Mouse (Mus musculus) left cerebral cortex, adult 9 months (tissue): ENCODE measurements around the gene Lrp5.

Experiments
- DNase-seq, 2 experiments: peaks; one replicate each; pipeline ENCODE4 v3.0.0; 2022; ENCODE audit warnings: low spot score in 2 of 2

The Lrp5 gene

DNA sequence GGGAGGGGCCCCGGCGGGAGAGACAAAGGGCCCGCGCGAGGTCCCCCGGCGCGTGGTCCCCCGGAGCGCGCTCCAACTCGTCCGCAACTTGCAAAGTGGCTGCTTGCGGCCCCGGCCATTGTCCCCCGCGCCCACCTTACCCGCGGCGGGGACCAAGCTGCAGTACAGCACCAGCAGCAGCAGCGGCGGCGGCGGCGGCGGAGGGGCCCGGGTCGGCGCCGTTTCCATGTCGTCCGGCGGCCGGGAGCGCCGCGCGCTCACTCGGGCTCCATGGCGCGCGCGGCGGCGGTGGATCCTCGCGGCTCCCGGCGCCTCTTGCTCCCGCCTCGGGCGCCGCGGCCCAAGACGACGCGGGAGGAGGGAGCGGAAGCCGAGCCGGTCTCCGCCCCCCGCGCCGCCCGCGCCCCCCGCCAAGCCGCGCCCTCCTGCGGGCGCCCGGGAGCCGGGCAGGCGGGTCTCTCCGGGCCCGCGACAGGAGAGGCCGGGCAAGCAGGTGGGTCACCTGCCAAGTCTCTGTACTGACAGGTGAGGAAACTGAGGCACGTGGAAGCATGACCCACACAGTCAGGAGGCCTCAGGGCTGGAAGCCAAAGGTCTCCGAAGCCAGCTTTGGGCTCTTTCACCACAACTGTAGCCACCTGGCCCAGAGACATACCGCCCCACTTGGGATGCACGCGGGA is at the start of gene Lrp5:
Gene Lrp5 (minus strand): TSS at position 350 of the 680 bp plus-strand sequence.
- DNase-seq, result no peak

DNA sequence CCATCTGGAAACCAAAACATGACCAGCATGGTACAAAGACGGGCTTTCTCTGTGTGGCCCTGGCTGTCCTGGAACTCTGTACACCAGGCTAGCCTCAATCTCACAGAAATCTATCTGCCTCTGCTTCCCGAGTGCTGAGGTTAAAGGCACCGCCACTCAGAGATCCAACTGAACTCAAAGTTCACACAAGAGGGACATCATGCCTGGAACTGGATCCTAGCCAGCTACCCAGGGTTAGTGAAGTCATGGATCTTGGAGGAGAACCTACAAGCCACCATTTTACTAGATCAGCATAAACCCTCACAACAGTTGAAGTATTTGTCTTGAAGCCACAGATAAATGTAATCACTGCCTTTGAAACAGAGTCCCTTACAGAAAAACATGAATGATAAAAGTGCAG is 49.6 kb upstream of the Lrp5 start:
- no peak for DNase-seq

DNA sequence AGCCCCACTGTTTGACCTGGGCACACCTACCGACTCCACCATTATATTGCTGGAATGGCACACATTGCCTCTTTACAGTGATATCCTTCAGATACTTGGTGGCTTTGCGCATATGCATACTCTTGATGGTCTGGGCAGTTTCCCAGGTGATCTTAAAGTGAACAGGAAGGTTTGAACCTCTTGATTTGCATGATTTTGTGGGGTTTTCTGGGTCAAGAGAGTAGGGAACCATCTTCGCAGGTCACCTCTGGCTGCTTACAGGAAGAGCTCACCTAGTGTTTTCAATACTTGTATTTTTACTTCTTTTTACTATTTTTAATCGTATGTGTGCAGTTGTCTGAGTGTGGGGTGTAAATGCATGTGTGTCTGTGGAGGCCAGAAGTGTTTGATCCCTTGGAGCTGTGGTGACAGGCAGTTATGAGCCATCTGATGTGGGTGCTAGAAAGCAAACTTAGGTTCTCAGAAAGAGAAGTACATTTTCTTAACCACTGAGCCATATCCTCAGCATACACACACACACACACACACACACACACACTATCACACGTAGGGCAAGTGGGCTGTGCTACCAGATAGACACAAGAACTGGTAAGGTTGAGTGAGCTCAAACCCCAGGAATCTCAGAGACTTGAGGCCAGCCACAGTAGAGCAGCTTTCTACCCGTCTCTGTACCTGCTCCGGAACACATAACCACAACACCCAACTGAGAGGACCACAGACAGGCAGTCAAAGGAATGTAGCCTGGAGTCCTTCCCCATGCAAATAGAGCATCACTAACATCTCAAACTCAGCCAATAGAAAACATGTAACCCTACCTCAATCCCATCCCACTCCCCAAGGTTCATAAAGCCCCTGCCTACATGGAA is 44.6 kb upstream of the Lrp5 start:
- DNase-seq, result no peak

DNA sequence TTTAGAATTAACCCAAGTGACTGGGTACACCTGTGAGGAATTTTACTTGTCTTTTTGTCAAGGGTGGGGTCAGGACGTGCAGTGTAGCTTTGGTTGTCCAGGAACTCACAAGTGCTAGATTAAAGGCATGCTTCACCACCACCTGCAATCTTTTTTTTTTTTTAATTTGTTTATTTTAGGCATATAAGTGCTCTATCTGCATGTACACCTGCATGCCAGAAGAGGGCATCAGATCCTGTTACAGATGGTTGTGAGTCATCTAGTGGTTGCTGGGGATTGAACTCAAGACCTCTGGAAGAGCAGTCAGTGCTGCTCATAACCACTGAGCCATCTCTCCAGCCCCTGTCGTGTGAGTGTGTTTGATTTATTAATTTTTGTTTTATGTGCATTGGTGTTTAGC is 42.5 kb upstream of the Lrp5 start:
- no peak for DNase-seq

DNA sequence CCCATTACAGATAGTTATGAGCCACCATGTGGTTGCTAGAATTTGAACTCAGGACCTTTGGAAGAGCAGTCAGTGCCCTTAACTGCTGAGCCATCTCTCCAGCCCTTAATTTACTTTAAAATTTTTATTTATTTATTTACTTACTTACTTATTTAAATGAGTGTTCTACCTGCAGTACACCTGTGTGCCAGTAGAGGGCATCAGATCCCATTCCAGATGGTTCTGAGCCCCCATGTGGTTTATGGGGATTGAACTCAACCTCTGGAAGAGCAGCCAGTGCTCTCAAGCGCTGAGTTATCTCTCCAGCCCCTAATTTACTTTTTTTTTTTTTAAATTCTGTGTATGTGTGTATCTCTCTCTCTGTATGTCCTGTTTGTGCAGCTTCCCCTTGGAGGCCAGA is 38.4 kb upstream of the Lrp5 start:
- peak in 1 of 2 experiments; percentile 75 for DNase-seq

DNA sequence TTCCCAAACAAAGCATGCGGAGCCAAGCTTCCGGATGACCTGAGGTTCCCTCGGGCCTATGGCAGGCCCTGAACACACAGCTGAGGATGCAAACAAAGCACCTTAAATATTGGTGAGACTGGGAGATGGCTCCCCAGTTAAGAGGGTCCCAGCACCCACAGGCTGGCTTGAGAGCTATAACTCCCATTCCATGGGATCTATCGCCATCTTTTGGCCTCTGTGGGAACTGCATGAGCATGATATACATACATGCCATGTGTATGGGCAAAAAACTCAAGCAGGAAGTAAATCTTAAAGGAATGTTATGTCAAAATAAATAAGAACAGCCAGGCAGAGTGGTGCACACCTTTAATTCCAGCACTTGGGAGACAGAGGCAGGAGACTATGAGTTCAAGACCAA is 37.5 kb upstream of the Lrp5 start:
- no peak for DNase-seq

DNA sequence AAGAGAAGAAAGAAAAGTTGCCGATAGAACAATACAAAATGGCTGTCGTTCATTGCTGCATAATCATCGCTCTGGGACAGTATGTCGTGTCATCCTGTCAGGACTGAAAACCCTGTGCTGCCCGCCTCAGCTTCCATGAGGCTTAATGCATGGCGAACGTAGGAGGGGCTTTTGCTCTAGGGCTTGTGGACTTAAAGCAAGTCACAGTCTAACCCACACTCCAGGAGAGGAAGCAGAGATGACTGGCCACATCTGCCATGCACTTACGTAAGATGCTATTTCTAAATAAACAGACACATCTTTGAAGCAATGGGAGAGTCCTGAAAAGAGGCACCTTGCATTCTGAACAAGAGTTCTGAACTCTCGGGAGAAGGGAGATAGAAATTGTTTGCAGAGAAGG is 36.8 kb upstream of the Lrp5 start:
- no peak for DNase-seq

DNA sequence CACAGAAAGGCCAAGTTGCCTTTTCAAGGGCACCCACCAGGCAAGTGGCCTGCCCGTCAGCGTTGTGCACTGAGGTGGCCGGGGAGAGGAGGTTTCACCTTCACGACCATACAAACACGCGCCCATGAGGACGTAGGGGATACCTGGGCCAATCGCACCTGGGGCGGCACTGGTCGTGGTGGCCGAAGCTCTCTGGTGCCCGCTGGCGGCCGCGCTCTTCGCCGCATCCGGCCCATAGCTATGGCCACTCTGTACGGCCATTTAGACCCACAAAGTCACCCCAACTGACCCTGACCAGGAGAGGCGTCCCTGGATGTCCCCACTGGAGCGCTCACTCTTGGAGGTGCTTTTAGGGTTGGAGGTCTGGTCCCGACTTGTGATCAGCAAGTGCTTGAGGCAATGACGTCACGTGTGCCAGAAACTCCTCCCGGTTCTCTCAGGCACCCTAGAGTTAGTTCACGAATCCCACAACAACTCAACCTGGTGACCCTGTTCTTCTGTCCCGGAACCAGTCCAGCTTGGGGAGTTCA is 33.1 kb upstream of the Lrp5 start:
- peak in 1 of 2 experiments; percentile 63 for DNase-seq

DNA sequence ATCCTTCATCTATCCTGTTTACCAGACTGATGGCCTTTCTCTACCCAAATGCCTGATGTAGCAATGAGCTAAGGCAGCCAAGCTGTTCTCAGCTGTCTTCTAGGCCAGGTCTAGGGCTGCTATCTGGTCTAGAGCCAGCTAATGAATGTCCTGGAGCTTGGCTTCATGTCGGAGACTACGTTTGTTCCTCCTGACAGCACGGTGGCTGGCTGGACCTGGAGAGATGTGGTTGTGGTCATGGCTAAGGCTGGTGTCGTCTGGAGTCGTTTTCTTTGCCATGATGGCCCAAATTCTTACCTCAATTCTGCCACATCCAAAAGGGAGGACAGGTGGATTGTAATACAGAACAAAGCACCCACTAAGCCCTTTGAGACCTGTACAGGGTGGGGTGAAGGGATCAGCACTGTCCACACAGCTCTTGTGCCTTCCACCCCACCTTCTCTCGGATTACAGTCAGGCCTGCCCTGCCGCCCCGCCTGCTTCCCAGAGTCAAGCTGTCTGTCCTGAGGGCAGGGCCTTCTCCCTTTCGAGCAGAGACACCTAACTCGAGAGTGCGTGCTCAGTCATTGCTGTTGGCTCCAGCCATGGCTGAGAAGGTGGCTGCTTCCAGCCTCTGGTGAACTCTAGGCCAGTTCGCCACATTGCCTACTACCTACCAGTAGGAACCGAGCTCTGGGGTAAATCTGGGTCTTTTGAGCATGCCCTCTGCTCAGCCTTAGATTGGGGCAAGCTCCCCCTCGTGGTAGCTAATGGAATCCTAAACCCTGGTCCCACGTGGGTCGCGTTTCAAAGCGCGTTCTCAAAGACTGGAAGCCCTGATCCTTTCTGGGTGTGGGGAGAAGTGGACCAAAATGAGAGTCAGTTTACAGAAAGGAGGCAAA is 32.4 kb upstream of the Lrp5 start:
- DNase-seq, result peak in 1 of 2 experiments; percentile 76

DNA sequence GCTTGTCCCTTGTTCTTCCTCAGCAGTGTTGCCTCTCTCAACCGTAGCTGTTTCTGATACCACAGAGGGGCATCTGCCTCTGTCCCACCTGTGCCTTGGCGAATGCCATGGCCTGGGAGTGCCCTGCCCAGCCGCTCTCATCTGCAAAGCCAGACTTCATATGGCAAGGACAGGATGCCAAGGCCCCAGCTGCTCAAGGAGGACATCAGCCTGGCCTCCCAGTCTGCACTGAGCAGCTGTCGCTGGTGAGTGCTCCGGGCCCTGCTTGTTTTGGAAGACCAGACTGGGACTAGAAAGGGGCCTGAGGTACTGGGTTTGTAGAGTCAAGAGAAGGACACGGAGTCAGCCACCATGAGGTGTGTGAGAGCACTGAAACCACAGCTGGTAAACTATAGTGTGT is 28.0 kb upstream of the Lrp5 start:
- DNase-seq, result no peak

DNA sequence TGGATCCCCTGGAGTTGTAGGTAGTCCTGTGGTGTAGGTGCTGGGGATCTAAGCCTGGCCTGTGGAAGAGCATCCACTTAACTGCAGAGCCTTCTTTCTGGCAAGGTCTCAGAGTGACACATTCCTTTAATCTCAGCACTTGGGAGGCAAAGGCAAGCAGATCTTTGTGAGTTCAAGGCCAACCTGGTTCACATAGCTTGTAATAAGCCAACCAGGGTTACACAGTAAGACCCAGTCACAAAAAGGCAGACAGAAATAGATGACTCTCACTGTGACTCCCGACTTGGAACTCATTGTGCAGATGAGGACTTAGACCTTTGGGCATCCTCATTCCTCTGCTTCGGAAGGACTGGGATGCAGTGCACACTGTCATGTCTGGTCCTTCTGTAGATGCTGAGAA is 24.1 kb upstream of the Lrp5 start:
- no peak for DNase-seq

DNA sequence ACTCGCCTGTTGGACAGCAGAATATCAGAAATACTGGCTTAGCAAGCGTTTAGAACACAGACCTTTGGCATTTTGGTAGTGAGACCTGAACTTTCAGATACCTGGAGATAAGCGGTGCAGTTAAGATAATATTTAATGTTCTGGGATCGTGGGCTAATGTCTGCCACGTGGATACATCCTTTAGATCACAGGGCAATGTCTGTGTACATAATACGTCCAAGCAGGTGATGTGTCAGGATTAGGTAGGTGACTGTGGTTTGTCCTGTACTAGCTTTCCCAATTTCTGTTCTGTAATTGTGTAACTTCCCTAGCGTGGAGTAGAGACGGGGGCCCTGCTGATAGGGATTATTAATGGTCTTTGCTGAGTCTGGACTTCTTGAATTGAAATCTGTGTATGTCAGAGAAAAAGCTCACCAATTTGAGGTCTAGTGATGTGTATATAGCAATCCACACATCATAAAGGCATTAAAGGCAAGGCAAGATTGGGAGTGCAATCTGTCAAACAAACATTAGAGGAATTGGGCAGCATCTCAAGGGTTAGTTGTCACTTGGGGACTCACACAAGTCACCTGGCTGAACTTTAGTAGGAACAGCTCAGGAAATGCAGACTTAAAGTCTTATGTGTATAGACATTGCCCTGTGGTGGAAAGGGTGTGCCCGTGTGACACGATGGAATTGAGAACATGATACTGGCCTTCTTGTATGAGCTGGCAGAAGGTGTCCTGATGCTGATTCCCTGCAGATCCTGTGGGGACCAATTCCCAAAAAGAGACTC is 22.8 kb upstream of the Lrp5 start:
- DNase-seq, result no peak

DNA sequence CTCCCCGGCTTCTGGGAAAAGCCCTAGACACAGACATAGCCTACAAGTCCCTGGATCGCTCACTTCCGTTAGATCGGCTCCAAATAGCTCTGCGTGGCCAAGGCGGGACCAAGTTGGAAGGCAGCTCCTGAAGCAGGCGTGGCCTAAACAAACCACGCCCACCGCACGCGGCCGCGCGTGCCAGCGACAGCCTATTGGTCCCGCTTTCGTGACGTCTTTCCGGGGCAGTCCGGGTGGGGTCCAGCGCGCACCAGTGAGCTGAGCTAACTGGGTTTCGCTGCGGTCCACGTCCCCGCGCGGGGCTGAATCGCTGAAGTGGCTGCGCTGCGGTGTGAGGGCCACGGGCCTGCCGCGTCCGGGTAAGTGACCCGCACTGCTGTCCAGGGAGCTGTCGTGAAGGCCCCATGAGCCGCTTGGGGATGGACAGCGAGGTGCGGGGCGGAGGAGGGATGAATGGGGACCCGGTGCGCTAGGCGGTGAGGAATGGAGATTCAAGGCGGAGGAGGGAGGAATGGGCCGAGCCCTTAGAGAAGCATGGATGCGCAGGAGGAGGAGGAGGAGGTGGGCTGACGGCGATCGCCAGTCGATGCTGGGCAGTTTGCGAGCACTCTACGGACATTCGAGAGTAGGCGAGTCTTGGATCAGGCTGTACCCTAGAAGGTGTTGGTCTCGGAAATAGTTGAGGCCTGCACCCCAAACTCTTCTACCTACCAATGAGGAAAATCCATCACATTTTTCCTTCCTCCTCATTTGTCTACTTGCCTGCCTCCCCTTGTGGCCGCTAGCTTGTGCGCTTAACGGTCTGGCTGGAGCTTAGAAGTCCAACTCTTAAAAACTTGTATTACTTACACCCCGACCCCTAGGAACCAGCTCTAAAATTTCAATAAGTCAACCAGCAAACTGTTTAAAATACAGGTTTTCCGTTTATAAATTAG is 22.0 kb upstream of the Lrp5 start, which contains the start of gene 1810055G02Rik:
Gene 1810055G02Rik (plus strand): TSS at position 216 of the 935 bp plus-strand sequence.
- peak; percentile 95 to 99 for DNase-seq

DNA sequence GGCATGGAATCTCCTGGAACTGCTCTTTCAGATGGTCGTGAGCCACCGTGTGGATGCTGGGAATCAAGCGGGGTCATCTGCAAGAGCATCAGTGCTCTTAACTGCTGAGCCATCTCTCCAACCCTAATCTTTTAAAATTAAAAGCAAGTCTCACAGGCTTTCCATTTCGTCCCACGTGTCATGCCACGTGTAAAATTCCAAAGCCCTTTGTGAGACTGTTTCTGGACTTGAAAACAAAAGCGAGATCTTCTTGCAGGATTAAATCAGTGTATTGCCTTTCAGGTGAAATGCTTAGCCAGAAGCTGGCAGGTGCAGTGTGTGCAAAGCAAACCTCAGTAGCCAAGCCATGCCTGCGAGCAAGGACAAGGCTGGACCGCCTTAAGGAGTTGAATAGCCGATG is 21.2 kb upstream of the Lrp5 start:
- DNase-seq, result no peak

DNA sequence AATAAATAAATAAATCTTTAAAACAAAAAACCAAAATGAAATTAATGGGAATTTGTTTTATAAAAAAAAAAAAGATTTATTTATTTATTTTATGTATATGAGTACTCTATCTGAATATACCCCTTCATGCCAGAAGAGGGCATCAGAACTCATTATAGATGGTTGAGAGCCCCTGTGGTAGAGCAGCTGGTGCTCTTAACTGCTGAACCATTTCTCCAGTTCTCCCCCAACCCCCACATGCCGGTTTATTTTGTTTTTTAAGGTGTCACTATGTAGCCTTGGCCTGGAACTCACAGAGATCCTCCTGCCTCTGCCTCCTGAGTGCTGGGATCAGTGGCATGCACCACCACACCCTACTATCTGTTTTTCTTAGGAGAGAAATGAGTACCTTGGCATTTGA is 19.9 kb upstream of the Lrp5 start:
- no peak for DNase-seq

DNA sequence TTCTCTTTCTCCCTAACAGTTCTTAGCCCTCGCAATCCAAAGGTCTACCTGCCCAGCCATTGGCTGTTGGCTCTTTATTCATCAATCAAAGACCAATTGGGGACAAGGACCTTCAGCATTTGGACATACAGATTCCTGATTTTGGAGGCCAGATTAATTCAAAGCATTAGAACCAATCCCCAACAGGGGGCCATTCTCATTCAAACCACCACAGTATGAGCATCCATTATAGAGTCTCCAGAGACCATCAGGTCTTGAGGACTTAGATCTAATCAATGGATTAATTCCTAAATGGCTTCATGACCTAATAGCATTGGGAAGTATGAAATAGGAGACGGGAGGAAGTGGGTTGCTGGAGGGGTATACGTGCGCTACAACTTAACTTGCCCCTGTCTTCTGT is 16.1 kb upstream of the Lrp5 start:
- no peak for DNase-seq

DNA sequence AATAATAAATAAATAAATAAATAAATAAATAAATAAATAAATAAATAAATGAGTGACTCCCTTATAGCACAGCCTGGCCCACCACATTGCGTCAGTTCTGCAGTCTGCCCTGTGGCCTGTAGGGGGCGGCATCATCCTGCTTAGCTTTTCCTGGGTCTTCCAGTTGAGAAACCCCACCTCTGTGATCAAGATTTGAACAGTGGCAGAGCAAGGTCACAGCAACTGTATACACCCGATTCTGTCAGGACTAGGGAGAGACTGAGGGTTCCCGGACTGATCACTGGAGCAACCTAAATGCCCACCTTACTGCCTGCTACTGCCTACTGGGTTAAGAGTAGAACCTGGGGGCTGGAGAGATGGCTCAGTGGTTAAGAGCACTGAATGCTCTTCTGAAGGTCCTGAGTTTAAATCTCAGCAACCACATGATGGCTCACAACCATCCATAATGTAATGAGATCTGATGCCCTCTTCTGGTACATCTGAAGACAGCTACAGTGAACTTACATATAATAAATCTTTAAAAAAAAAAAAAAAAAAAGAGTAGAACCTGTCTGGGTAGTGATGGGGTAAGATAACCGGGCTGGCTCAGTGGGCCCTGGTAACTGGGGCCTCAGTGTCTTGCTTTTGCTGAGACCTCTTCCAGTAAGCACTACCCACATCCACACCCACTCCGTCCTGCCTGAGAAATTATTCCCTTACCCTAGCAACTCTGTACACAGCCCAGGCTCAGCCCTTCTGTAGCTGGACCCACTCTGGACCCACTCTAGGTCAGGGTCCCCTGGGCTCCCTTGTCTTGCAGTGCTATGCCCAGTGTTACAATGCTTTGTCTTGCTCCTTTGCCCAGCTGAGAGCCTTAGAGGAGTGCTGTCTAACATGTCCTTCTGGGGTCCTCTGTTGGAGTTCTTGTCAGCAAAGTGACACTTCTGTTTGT is 13.4 kb upstream of the Lrp5 start:
- DNase-seq, result peak in 1 of 2 experiments; percentile 82

DNA sequence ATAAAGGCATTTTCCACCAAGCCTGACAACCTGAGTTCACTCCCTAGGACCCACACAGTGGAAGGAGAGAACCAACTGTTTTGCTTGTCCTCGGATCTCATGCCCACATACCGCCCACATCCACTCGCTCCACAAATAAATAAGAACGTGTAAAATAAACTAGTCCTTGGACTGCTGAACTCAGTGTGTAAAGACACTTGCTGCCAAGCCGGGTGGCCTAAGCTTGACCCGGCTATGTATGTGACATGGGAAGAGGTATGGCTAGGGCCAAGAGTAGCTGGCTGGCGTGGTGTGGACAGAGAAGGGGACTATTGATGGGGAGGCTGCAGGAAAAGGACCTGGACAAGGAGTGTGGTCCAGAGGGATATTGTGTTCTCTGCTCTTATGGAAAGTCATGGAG is 11.7 kb upstream of the Lrp5 start:
- no peak for DNase-seq

DNA sequence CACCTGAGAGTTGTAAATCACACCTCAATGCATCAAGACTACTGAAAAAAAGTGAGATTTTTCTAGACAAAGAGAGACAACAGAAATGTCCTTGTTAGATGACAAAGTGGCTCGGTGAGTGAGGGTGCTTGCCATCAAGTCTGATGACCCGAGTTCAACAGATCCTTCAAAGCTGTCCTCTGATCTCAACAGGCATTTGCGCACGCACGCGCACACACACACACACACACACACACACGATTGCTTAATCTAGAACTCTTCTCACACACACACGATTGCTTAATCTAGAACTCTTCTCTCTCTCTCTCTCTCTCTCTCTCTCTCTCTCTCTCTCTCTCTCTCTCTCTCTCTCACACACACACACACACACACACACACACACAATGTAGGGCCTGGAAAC is 9.6 kb upstream of the Lrp5 start:
- no peak for DNase-seq
